Mouse (Mus musculus) gastrocnemius, adult 2 months (tissue): Measurements from ENCODE around the gene Slc35c1. TPM values are rescaled to one million over a fixed set of nuclear protein-coding genes. Genes with fewer than 3 reads are reported as not detected.
"Not testable (repeated sequence)": the region's sequence is repeated elsewhere in the genome, so short reads cannot be mapped to it uniquely, and the experiment has no call there.

ENCODE experiments used
- DNase-seq: peaks from one replicate; pipeline ENCODE4 v3.0.0; 2022
- H3K27ac ChIP-seq: fragments of 200-600 bp; 2 replicates; pipeline ENCODE4 v1.8.1; 2022; ENCODE audit warnings: mild to moderate bottlenecking
- H3K4me3 ChIP-seq: fragments of 200-600 bp; 2 replicates; pipeline ENCODE4 v1.8.1; 2022; ENCODE audit warnings: mild to moderate bottlenecking, moderate library complexity
- CTCF ChIP-seq: fragments of 200-600 bp; IDR thresholded peaks from 2 replicates; pipeline ENCODE4 v1.8.1; 2022; ENCODE audit warnings: antibody characterized with exemption, mild to moderate bottlenecking, moderate library complexity
- intact Hi-C: fragments of 180-260 bp; cut with DNase I; formaldehyde crosslinking; loops from one replicate; pipeline ENCODE4 v1.15.1; 2025
- total RNA-seq, 2 experiments: library from RNA; stranded (reverse); gene quantifications; 2 replicates each; pipeline ENCODE4 v1.2.3; 2021

The Slc35c1 gene
- total RNA-seq, 2 experiments from 2014 or later: 4.9 to 5.1 TPM

DNA sequence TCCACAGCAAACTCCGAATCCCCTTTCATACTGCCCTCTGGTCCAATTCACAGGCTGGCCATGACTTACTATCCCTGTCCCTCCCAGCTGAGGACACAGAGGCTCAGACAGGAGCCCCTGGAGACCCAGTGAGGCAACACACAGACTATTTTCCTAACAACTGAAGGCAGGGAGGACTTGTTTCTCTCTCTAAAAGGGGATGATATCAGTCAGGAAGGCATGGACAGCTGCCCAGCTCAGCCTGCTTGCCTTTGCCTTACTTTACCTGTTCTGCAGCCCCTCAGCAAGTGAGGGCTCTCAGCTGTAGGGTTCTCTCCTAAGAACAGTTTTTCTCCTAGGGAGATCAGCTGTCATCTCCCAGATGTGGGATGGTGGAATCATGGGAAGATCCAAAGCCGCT, 26.6 kb upstream of the Slc35c1 start:
- no peak for TF ChIP-seq CTCF
- intact Hi-C loops: no loop called here
- no peak for DNase-seq
- Histone ChIP-seq H3K27ac (no peak overlapping the region), H3K4me3 (no peak overlapping the region)

- Histone ChIP-seq H3K27ac (no peak overlapping the region), H3K4me3 (peak overlapping the region; percentile 57)
- intact Hi-C loops: no loop called here
- DNase-seq: peak; percentile 81
- TF ChIP-seq CTCF: no peak; the same call in 1 of the 2 replicates
Measured at GRCm38 (mm10) chr2:92486403-92486802, 26.1 kb upstream of the Slc35c1 start.

DNA sequence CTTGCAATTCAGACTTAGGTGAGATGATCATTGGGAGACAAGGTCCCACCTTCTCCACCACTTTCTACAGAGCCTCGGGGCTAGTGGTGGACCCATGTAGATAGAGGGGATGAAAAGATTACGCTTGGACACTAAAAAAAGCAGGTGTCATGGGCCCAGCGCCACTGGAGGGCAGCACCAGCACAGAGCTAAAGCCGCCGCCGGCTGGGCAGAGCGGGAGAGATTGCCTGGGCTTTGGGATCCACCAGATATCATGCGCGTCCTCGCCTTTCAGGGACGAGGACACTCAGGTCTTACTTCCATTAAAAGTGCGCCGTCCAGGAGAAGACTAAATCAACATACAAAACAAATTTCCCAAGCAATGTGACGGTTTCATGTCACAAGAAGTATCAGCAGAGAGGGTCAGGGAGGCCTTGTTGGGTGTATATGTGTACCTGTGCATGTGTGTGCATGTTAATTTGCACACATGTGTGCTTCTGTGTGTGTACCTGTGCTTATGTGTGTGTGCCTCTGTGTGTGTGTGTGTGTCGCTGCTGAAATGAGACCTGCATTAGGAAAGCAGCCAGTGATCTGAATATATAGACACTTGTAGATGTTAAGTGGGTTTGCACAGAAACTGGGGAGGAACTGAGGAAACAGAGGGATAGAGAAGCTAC, 25.4 kb upstream of the Slc35c1 start:
- TF ChIP-seq CTCF: peak; percentile 87
- peak; percentile 81 for DNase-seq
- peak overlapping the region; percentile 57 for H3K4me3 ChIP-seq
- intact Hi-C loops: loop anchor here (2.0 kb wide), 1 partner anchor 325 kb away; no protein-coding TSS in a partner anchor
- no peak overlapping the region for H3K27ac ChIP-seq

DNA sequence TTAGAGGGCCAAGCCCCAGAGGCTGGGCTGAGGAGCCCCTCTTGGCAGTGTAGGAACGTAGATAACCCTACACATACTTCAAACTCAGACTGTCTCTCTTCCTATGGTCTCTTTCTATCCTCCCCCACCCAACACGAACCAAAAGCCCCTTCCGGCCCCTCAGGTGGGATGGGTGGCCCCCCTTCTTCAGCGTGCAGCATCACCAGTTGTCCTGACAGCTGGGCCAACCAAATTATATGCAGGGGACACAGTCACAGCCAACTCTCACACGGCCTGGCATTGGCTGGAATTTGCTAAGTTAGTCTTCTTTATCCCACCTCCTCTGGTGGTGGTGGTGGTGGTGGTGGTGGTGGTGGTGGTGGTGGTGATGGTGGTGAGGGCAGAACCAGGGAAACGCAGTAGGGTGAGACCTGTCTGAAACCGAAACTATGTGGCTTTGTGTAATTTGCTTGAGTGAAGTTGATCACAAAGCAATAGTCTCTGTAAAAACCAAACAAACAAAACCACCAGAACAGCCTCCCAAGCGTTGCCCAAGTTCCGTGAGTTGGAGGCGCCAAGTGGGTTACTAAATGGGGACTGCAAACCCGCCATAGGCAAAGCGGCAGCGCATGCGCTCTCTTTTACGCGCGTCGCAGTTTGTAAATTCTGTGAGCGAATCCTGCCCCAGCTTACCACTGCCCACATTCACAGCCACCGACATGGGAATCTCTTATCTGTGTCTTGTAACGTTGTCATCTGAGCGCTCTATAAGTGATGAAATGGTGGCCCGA, 24.1 kb upstream of the Slc35c1 start:
- peak overlapping the region; percentile 57 for H3K4me3 ChIP-seq
- TF ChIP-seq CTCF: no peak
- no peak for DNase-seq
- H3K27ac ChIP-seq: no peak overlapping the region
- intact Hi-C loops: loop anchor here (2.0 kb wide), 1 partner anchor 326 kb away; no protein-coding TSS in a partner anchor

GRCm38 (mm10) chr2:92483505-92483904, 23.2 kb upstream of the Slc35c1 start:
- no peak for DNase-seq
- intact Hi-C loops: no loop called here
- no peak overlapping the region for H3K4me3 ChIP-seq
- TF ChIP-seq CTCF: no peak
- H3K27ac ChIP-seq: no peak overlapping the region

- intact Hi-C loops: no loop called here
- Histone ChIP-seq H3K27ac (no peak overlapping the region), H3K4me3 (no peak overlapping the region)
- no peak for DNase-seq
- no peak for TF ChIP-seq CTCF
Measured at GRCm38 (mm10) chr2:92482551-92482950, 22.2 kb upstream of the Slc35c1 start.

DNA sequence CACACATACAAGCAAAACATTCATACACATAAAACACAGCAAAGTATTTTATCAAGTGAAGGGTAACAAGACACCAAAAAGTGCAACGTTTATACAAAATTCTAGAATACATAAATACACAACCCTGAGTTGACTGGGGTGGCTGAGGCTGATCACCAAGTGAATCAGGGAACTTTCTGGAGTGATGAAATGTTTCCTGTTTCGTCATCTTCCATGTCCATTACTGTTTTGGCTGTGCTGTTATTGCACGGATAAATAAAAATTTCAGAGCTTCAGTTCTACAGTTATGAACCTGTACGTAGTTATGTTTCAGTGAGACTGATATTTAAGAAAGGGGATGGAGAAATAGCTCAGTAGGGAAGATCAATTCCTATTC, 18.0 kb upstream of the Slc35c1 start:
- no peak overlapping the region for H3K27ac ChIP-seq
- no peak overlapping the region for H3K4me3 ChIP-seq
- TF ChIP-seq CTCF: no peak
- DNase-seq: no peak
- intact Hi-C loops: no loop called here

DNA sequence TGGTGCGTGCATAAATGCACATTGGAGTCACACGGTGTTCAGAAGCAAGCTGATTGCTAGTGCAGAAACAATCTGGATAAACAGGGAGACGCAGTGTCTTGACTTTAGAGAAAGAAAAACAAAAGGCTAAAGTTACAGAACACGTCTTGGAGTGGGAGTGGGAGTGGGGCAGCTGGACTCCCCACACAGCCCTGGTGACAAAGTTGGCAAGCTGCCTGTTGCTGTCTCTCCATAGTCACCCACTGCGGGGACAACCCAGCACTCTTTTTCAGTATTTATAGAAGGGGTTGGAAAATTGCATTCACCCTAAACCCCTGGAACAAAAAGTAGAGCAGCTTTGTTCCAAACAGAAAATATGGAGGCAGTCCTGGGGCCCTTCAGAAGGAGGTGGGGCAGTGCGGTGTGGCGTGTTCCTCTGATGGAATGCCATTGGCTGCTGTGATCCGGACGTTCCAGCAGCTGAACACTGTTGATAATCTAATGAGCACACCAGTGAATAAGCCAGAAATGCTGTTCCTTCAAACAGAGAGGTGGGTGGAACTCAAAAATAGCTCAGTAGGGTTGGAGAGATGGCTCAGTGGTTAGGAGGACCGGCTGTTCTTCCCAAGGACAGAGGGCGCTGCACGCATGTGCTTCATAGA, 17.5 kb upstream of the Slc35c1 start:
- H3K4me3 ChIP-seq: no peak overlapping the region
- DNase-seq: no peak
- intact Hi-C loops: no loop called here
- H3K27ac ChIP-seq: no peak overlapping the region
- TF ChIP-seq CTCF: no peak

- intact Hi-C loops, H3K4me3 ChIP-seq, H3K27ac ChIP-seq, DNase-seq: not testable (repeated sequence)
Measured at GRCm38 (mm10) chr2:92476580-92476979, 16.2 kb upstream of the Slc35c1 start.

DNA sequence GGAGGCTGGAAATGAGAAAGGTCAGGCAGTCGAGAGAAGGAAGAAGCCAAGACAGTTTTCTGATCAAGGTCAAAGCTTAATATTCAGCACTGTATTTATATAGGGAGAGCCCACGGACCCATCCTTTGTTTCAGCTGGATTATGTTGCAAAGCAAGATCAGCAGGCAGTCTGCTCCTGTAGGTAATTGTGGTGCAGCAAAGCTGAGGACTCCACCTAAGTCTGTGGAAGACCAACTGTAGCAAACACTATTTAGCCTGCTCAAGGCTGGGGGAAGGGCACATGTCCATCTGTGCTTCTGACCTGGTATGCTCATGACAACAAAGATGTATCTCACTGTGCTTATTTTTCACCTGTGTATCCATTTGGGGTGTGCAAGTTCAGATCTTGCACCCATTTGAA, 15.4 kb upstream of the Slc35c1 start:
- Histone ChIP-seq H3K4me3 (no peak overlapping the region), H3K27ac (no peak overlapping the region)
- no peak for DNase-seq
- intact Hi-C loops: no loop called here
- TF ChIP-seq CTCF: no peak

DNA sequence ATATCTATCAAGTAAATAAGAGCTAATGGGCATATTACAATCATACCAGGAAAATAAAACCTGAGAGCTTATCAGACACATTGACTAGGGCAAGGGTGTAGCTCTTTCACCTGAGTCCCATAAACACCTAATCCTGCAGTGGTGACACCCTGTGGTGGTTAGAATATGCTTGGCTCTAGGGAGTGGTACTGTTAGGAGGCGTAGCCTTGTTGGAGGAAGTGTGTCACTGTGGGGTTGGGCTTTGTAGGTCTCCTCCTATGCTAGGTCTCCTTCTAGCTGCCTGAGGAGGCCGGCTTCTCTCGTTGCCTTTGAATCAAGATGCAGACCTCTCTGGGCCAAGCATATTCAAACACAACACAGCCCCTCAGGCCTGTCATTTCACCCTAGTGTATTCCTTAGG, 14.6 kb upstream of the Slc35c1 start:
- Histone ChIP-seq H3K4me3 (no peak overlapping the region), H3K27ac (no peak overlapping the region)
- DNase-seq: no peak
- intact Hi-C loops: no loop called here
- no peak for TF ChIP-seq CTCF

DNA sequence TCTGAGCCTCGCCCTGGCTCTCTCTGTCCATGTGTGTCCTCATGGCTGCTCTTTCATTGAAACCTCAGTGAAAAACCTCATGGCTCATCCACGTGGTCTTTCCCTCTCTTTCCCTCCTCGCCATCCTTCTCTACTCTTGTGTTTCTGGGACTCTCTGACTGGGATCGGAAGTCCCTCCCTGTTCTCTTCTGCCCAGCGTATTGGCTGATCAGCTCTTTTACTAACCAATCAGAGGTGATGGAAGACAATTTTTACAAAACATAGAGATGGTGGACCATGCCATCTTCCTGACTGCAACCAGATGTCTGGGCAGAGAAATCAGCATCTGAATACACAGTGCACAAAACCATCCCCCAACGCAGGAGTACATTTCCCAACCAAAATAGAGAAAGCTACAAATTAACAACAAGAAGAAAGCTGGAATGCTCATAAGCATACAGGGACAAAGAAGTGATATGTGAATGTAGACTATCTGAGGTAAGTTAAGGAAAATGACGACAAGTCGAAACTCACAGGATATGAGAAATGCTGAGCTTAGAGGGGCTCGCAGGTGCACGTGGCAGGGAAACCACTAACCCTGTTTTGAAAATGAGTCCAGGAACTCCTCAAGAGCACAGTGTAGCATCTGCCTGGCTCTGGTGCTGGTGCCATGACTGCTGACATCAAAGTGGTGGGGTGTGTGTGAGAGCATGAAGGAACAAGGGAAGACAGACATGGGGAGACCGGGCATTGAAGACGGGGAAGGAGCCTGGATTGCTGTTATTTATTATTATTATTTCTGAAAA, 11.7 kb upstream of the Slc35c1 start:
- Histone ChIP-seq H3K27ac (no peak overlapping the region), H3K4me3 (no peak overlapping the region)
- intact Hi-C loops: no loop called here
- DNase-seq: no peak
- TF ChIP-seq CTCF: no peak
